Mouse (Mus musculus): ENCODE measurements around the gene Krtap13.

GRCm38 (mm10) chr16:88710757-88711156 is 40.7 kb downstream of the Krtap13 start:
- TF ChIP-seq GATA1 (IDR thresholded peaks at IDR 0.05; ENCODE audit: borderline replicate concordance, low read length) (no peak), FLI1 (IDR thresholded peaks at IDR 0.05; ENCODE audit: low read length) (no peak)

Measured in megakaryocyte, embryonic 14.5 days (primary cell).